Mouse (Mus musculus): ENCODE measurements around the gene Apba2.

- no peak for TF ChIP-seq CTCF (IDR thresholded peaks at IDR 0.05; ENCODE audit: low read depth)
- TF ChIP-seq EP300 (IDR thresholded peaks at IDR 0.05; ENCODE audit: low read depth), result no peak
Observed at GRCm38 (mm10) chr7:64662506-64662905, 161.0 kb downstream of the Apba2 start.

Measured in heart, postnatal 0 days (tissue).